Mouse (Mus musculus): ENCODE measurements around the gene Ano4.

DNA sequence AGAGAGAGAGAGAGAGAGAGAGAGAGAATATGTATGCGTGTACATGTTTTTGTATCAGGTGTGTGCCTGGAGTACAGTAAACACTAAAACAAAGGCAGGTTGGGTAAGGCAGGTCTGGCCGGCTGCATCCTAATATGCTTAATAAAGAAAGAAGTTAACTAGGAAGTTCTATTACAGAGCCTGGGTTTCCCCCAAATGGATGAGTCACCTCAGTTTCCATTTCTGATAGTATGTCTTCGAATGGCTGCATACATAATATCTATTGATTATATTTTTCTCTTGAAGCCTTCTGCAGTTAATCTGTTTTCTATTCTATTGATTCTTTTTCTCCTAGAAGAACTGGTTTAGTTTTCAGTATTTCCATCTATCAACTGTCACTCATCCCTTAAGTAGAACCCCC lies 41.9 kb upstream of the Ano4 start:
- TF ChIP-seq CTCF (IDR thresholded peaks at IDR 0.05; ENCODE audit: borderline replicate concordance, insufficient read depth, low read length) (no peak), POLR2A (IDR thresholded peaks at IDR 0.05; ENCODE audit: low read depth, low read length) (no peak)

Measured in embryonic fibroblast, embryonic 13.5 days (primary cell).